Mouse (Mus musculus): Measurements from ENCODE around the gene Gramd2. TPM values are rescaled to one million over a fixed set of nuclear protein-coding genes. Genes with fewer than 3 reads are reported as not detected.

The Gramd2 gene
- polyA plus RNA-seq, 1 experiment: 1.8 TPM

GRCm38 (mm10) chr9:59669172-59669571 is 10.8 kb upstream of the Gramd2 start:
- no peak for TF ChIP-seq CEBPB (IDR thresholded peaks at IDR 0.05; ENCODE audit: low read depth)
- TF ChIP-seq MAX (IDR thresholded peaks at IDR 0.05): no peak
- TF ChIP-seq MYOD1 (IDR thresholded peaks at IDR 0.05; ENCODE audit: control insufficient read depth, insufficient read length, low read depth): no peak
- no peak for TF ChIP-seq USF1 (IDR thresholded peaks at IDR 0.05; ENCODE audit: low read depth)
- TF ChIP-seq FOSL1 (IDR thresholded peaks at IDR 0.05; ENCODE audit: insufficient read depth, low read length, poor library complexity, severe bottlenecking): no peak
- no peak for TF ChIP-seq CTCF (IDR thresholded peaks at IDR 0.05; ENCODE audit: control insufficient read depth, insufficient read depth, insufficient read length)
- TF ChIP-seq MYOG (IDR thresholded peaks at IDR 0.05; ENCODE audit: control insufficient read depth, extremely low read depth, insufficient read length): no peak
- Histone ChIP-seq H3K36me3 (ENCODE audit: control insufficient read depth, insufficient read depth) (peaks cover 100% of the 10 kb centered on the region), H3K79me2 (ENCODE audit: control insufficient read depth, insufficient read depth) (peaks cover 92% of the 10 kb centered on the region), H3K4me3 (ENCODE audit: insufficient read depth, poor library complexity, severe bottlenecking) (no peak overlapping the region), H3ac (ENCODE audit: control insufficient read depth, insufficient read length, low read depth) (no peak overlapping the region), H3K27me3 (ENCODE audit: control insufficient read depth, insufficient read depth, insufficient read length) (no peaks in the 10 kb centered on the region), H3K79me3 (ENCODE audit: low read depth) (peaks cover 50% of the 10 kb centered on the region)

DNA sequence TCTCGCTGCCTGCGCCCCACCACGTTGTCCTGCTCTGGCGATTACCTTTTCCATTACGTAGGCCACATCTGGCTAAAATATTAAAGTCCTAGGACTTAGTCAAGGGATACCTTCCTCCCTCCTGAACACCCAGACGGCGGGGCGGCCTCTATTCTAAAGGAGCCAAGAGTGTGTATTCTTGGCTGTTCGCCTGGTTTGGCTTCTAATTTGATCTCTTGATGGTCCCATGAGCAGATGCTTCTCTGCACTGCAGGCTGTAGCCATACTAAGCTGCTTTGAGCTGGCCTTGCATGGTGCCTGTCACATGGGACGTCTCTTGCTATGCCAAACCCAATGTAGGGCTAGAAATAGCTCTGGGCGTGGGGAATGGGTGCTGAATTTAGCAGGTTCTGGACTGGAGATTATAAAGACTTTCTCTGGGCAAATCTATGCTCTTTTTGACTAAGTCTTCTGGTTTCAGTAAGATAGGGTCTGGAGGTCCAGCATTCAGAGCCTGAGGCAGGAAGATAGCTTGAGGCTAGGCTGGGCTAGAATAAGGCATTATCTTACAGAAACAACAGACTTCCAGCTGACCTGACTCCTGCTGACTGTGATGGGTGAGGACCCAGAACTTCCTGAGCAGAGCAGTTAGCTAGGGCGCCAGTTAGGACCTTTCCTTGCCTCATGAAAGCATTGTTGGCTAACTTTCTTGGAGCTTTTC is 7.6 kb upstream of the Gramd2 start:
- Histone ChIP-seq H3K79me3 (ENCODE audit: low read depth) (peaks cover 19% of the 10 kb centered on the region), H3ac (ENCODE audit: control insufficient read depth, insufficient read length, low read depth) (no peak overlapping the region), H3K4me3 (ENCODE audit: insufficient read depth, poor library complexity, severe bottlenecking) (no peak overlapping the region), H3K79me2 (ENCODE audit: control insufficient read depth, insufficient read depth) (peaks cover 64% of the 10 kb centered on the region), H3K36me3 (ENCODE audit: control insufficient read depth, insufficient read depth) (peaks cover 100% of the 10 kb centered on the region), H3K27me3 (ENCODE audit: control insufficient read depth, insufficient read depth, insufficient read length) (no peaks in the 10 kb centered on the region)
- TF ChIP-seq MAX (IDR thresholded peaks at IDR 0.05) (no peak), MYOD1 (IDR thresholded peaks at IDR 0.05; ENCODE audit: control insufficient read depth, insufficient read length, low read depth) (no peak), CTCF (IDR thresholded peaks at IDR 0.05; ENCODE audit: control insufficient read depth, insufficient read depth, insufficient read length) (no peak), FOSL1 (IDR thresholded peaks at IDR 0.05; ENCODE audit: insufficient read depth, low read length, poor library complexity, severe bottlenecking) (no peak), USF1 (IDR thresholded peaks at IDR 0.05; ENCODE audit: low read depth) (no peak), MYOG (IDR thresholded peaks at IDR 0.05; ENCODE audit: control insufficient read depth, extremely low read depth, insufficient read length) (no peak), CEBPB (IDR thresholded peaks at IDR 0.05; ENCODE audit: low read depth) (no peak)

GRCm38 (mm10) chr9:59673427-59673826 is 6.5 kb upstream of the Gramd2 start:
- TF ChIP-seq USF1 (IDR thresholded peaks at IDR 0.05; ENCODE audit: low read depth): no peak
- no peak for TF ChIP-seq MAX (IDR thresholded peaks at IDR 0.05)
- TF ChIP-seq CEBPB (IDR thresholded peaks at IDR 0.05; ENCODE audit: low read depth): no peak
- TF ChIP-seq FOSL1 (IDR thresholded peaks at IDR 0.05; ENCODE audit: insufficient read depth, low read length, poor library complexity, severe bottlenecking): no peak
- TF ChIP-seq MYOD1 (IDR thresholded peaks at IDR 0.05; ENCODE audit: control insufficient read depth, insufficient read length, low read depth): no peak
- no peak overlapping the region for H3K4me3 ChIP-seq (ENCODE audit: insufficient read depth, poor library complexity, severe bottlenecking)
- H3K79me3 ChIP-seq (ENCODE audit: low read depth): peaks cover 17% of the 10 kb centered on the region
- no peaks in the 10 kb centered on the region for H3K27me3 ChIP-seq (ENCODE audit: control insufficient read depth, insufficient read depth, insufficient read length)
- no peak overlapping the region for H3ac ChIP-seq (ENCODE audit: control insufficient read depth, insufficient read length, low read depth)
- H3K79me2 ChIP-seq (ENCODE audit: control insufficient read depth, insufficient read depth): peaks cover 53% of the 10 kb centered on the region
- peaks cover 100% of the 10 kb centered on the region for H3K36me3 ChIP-seq (ENCODE audit: control insufficient read depth, insufficient read depth)

GRCm38 (mm10) chr9:59675598-59675997 is 4.3 kb upstream of the Gramd2 start:
- Histone ChIP-seq H3K36me3 (ENCODE audit: control insufficient read depth, insufficient read depth) (peaks cover 91% of the 10 kb centered on the region), H3K79me2 (ENCODE audit: control insufficient read depth, insufficient read depth) (peaks cover 32% of the 10 kb centered on the region), H3ac (ENCODE audit: control insufficient read depth, insufficient read length, low read depth) (no peak overlapping the region), H3K4me3 (ENCODE audit: insufficient read depth, poor library complexity, severe bottlenecking) (no peak overlapping the region), H3K27me3 (ENCODE audit: control insufficient read depth, insufficient read depth, insufficient read length) (no peaks in the 10 kb centered on the region), H3K79me3 (ENCODE audit: low read depth) (peaks cover 7% of the 10 kb centered on the region)
- TF ChIP-seq MYOG (IDR thresholded peaks at IDR 0.05; ENCODE audit: control insufficient read depth, extremely low read depth, insufficient read length): no peak
- no peak for TF ChIP-seq FOSL1 (IDR thresholded peaks at IDR 0.05; ENCODE audit: insufficient read depth, low read length, poor library complexity, severe bottlenecking)
- no peak for TF ChIP-seq MAX (IDR thresholded peaks at IDR 0.05)
- TF ChIP-seq USF1 (IDR thresholded peaks at IDR 0.05; ENCODE audit: low read depth): no peak

- Histone ChIP-seq H3ac (ENCODE audit: control insufficient read depth, insufficient read length, low read depth) (no peak overlapping the region), H3K27me3 (ENCODE audit: control insufficient read depth, insufficient read depth, insufficient read length) (no peaks in the 10 kb centered on the region), H3K79me3 (ENCODE audit: low read depth) (no peaks in the 10 kb centered on the region), H3K4me3 (ENCODE audit: insufficient read depth, poor library complexity, severe bottlenecking) (no peak overlapping the region), H3K36me3 (ENCODE audit: control insufficient read depth, insufficient read depth) (peaks cover 63% of the 10 kb centered on the region), H3K79me2 (ENCODE audit: control insufficient read depth, insufficient read depth) (peaks cover 8% of the 10 kb centered on the region)
- TF ChIP-seq MYOG (IDR thresholded peaks at IDR 0.05; ENCODE audit: control insufficient read depth, extremely low read depth, insufficient read length) (no peak), MYOD1 (IDR thresholded peaks at IDR 0.05; ENCODE audit: control insufficient read depth, insufficient read length, low read depth) (no peak), CTCF (IDR thresholded peaks at IDR 0.05; ENCODE audit: control insufficient read depth, insufficient read depth, insufficient read length) (no peak), FOSL1 (IDR thresholded peaks at IDR 0.05; ENCODE audit: insufficient read depth, low read length, poor library complexity, severe bottlenecking) (no peak), CEBPB (IDR thresholded peaks at IDR 0.05; ENCODE audit: low read depth) (no peak), USF1 (IDR thresholded peaks at IDR 0.05; ENCODE audit: low read depth) (no peak)
Measured at GRCm38 (mm10) chr9:59678313-59678712, 1.6 kb upstream of the Gramd2 start.

DNA sequence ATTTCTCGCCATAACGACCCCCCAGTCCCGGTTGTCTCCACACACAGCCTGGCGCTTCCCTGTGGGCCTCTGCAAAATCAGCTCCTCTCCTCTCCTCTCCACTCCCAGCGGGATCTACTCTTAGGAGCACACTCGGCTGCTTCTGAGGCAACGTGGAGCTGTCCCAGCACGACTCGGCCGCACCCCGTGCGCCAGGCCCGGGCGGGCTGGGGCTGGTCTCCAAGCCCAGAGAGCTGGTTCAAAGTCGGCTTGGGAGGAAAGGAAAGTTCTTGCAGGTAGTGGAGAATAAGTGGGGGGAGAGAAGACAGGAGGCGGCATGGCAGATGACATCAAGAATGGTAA is 561 bp downstream of the Gramd2 start:
- peaks cover 41% of the 10 kb centered on the region for H3K36me3 ChIP-seq (ENCODE audit: control insufficient read depth, insufficient read depth)
- H3K79me3 ChIP-seq (ENCODE audit: low read depth): no peaks in the 10 kb centered on the region
- H3K27me3 ChIP-seq (ENCODE audit: control insufficient read depth, insufficient read depth, insufficient read length): no peaks in the 10 kb centered on the region
- TF ChIP-seq MAX (IDR thresholded peaks at IDR 0.05): no peak
- no peak for TF ChIP-seq FOSL1 (IDR thresholded peaks at IDR 0.05; ENCODE audit: insufficient read depth, low read length, poor library complexity, severe bottlenecking)
- no peak for TF ChIP-seq USF1 (IDR thresholded peaks at IDR 0.05; ENCODE audit: low read depth)
- no peak for TF ChIP-seq CEBPB (IDR thresholded peaks at IDR 0.05; ENCODE audit: low read depth)
- TF ChIP-seq MYOD1 (IDR thresholded peaks at IDR 0.05; ENCODE audit: control insufficient read depth, insufficient read length, low read depth): no peak
- no peak for TF ChIP-seq CTCF (IDR thresholded peaks at IDR 0.05; ENCODE audit: control insufficient read depth, insufficient read depth, insufficient read length)
- H3K4me3 ChIP-seq (ENCODE audit: insufficient read depth, poor library complexity, severe bottlenecking): no peak overlapping the region
- H3K79me2 ChIP-seq (ENCODE audit: control insufficient read depth, insufficient read depth): no peaks in the 10 kb centered on the region
- H3ac ChIP-seq (ENCODE audit: control insufficient read depth, insufficient read length, low read depth): no peak overlapping the region

Data from C2C12 (cell line).